Mouse (Mus musculus) lung, embryonic 14.5 days (tissue): Measurements from ENCODE around the gene Arhgap6. TPM values are rescaled to one million over a fixed set of nuclear protein-coding genes. Genes with fewer than 3 reads are reported as not detected.
A peak's percentile ranks its signal among the peaks of the same experiment; 100 is the strongest.

Source experiments
- ATAC-seq: fragments of 200-750 bp; cut with Nextera tagmentation; 2 replicates; pipeline ENCODE4 v1.8.0; 2017; ENCODE audit warnings: mild to moderate bottlenecking, moderate TSS enrichment, moderate library complexity; ENCODE audit not compliant: insufficient read depth
- DNase-seq: peaks from one replicate; pipeline ENCODE4 v3.0.0-alpha.2; 2015
- H3K27ac ChIP-seq: fragments of 300-500 bp; sonication (generic); 2 replicates; pipeline ENCODE4 v1.5.1; 2014; ENCODE audit warnings: low read depth, mild to moderate bottlenecking, moderate library complexity
- H3K27me3 ChIP-seq: fragments of 300-500 bp; sonication (generic); 2 replicates; pipeline ENCODE4 v1.6.1; 2014; ENCODE audit warnings: low read length, control low read depth; ENCODE audit not compliant: insufficient read depth
- H3K36me3 ChIP-seq: fragments of 300-500 bp; sonication (generic); 2 replicates; pipeline ENCODE4 v1.6.1; 2014; ENCODE audit warnings: control low read depth; ENCODE audit not compliant: insufficient read depth
- H3K4me1 ChIP-seq: fragments of 300-500 bp; sonication (generic); 2 replicates; pipeline ENCODE4 v1.6.1; 2014; ENCODE audit warnings: antibody characterized with exemption, control low read depth; ENCODE audit not compliant: insufficient read depth
- H3K4me2 ChIP-seq: fragments of 300-500 bp; sonication (generic); 2 replicates; pipeline ENCODE4 v1.6.1; 2014; ENCODE audit warnings: mild to moderate bottlenecking
- H3K4me3 ChIP-seq: fragments of 300-500 bp; sonication (generic); 2 replicates; pipeline ENCODE4 v1.5.1; 2014; ENCODE audit warnings: low read depth, low read length
- H3K9ac ChIP-seq: fragments of 300-500 bp; sonication (generic); 2 replicates; pipeline ENCODE4 v1.6.1; 2014
- H3K9me3 ChIP-seq: fragments of 300-500 bp; sonication (generic); 2 replicates; pipeline ENCODE4 v1.6.1; 2016; ENCODE audit warnings: low read depth, low read length, control low read depth
- CTCF ChIP-seq: IDR thresholded peaks from 2 replicates; pipeline ENCODE4 v1.5.1; 2016; ENCODE audit warnings: antibody characterized with exemption, low read depth
- WGBS: fragments of 180-500 bp; shearing (Covaris S2); extraction: QIAGEN DNeasy Blood & Tissue Kit; methylation state at CpG from one replicate; pipeline ENCODE4 v1.1.7; 2014; 5-methylcytosine and 5-hydroxymethylcytosine counted together
- polyA plus RNA-seq: library from polyadenylated mRNA; unstranded; fragments of >200 nt; fragmentation: Nextera tagmentation; extraction: Ambion mirVana; gene quantifications from 2 replicates; pipeline ENCODE4 v1.2.1, GENCODE M21; 2014

The Arhgap6 gene
- polyA plus RNA-seq, 1 experiment from 2014 or later, result 21.7 TPM

- Histone ChIP-seq H3K4me1 (no peaks in the 10 kb centered on the region), H3K4me2 (no peak overlapping the region), H3K4me3 (no peak overlapping the region), H3K27me3 (no peaks in the 10 kb centered on the region), H3K36me3 (no peaks in the 10 kb centered on the region), H3K27ac (no peak overlapping the region), H3K9me3 (no peaks in the 10 kb centered on the region), H3K9ac (no peak overlapping the region)
- TF ChIP-seq CTCF, result no peak
- no peak for DNase-seq
- ATAC-seq, result no peak
- 87% methylated on average over 2 of the region's 2 CpGs for WGBS
Measured at GRCm38 (mm10) chrX:168824166-168824565, 29.3 kb downstream of the Arhgap6 start.

- 54% methylated on average over 5 of the region's 5 CpGs for WGBS
- peak; percentile 34 for DNase-seq
- ATAC-seq, result no peak
Measured at GRCm38 (mm10) chrX:168832343-168832742, 37.4 kb downstream of the Arhgap6 start.

GRCm38 (mm10) chrX:168848062-168848461 is 53.2 kb downstream of the Arhgap6 start:
- DNase-seq (no peak), ATAC-seq (no peak)
- no peak for TF ChIP-seq CTCF
- Histone ChIP-seq H3K4me2 (no peak overlapping the region), H3K9ac (no peak overlapping the region), H3K4me1 (no peaks in the 10 kb centered on the region), H3K27ac (no peak overlapping the region), H3K36me3 (no peaks in the 10 kb centered on the region), H3K9me3 (no peaks in the 10 kb centered on the region), H3K4me3 (no peak overlapping the region), H3K27me3 (no peaks in the 10 kb centered on the region)

More at GRCm38 (mm10) chrX:168832343-168832742, 37.4 kb downstream of the Arhgap6 start:
- no peak overlapping the region for H3K4me2 ChIP-seq
- no peak overlapping the region for H3K9ac ChIP-seq
- H3K4me3 ChIP-seq, result no peak overlapping the region
- H3K27ac ChIP-seq, result no peak overlapping the region
- no peaks in the 10 kb centered on the region for H3K36me3 ChIP-seq
- H3K27me3 ChIP-seq, result no peaks in the 10 kb centered on the region
- no peaks in the 10 kb centered on the region for H3K9me3 ChIP-seq
- H3K4me1 ChIP-seq, result no peaks in the 10 kb centered on the region
- no peak for TF ChIP-seq CTCF

- no peak for DNase-seq
- H3K4me1 ChIP-seq, result no peaks in the 10 kb centered on the region
- 5% methylated on average over 1 of the region's 1 CpGs for WGBS
- H3K4me3 ChIP-seq, result no peak overlapping the region
- ATAC-seq, result no peak
- no peaks in the 10 kb centered on the region for H3K9me3 ChIP-seq
- no peak overlapping the region for H3K4me2 ChIP-seq
- H3K27me3 ChIP-seq, result no peaks in the 10 kb centered on the region
- no peak overlapping the region for H3K9ac ChIP-seq
- TF ChIP-seq CTCF, result no peak
- no peaks in the 10 kb centered on the region for H3K36me3 ChIP-seq
- H3K27ac ChIP-seq, result no peak overlapping the region
Measured at GRCm38 (mm10) chrX:168874688-168875087, 79.8 kb downstream of the Arhgap6 start.

GRCm38 (mm10) chrX:168903557-168903956 is 108.7 kb downstream of the Arhgap6 start:
- Histone ChIP-seq H3K9me3 (no peaks in the 10 kb centered on the region), H3K27ac (no peak overlapping the region; the same call in 1 of the 2 replicates), H3K4me1 (no peaks in the 10 kb centered on the region), H3K4me2 (no peak overlapping the region), H3K9ac (no peak overlapping the region), H3K36me3 (no peaks in the 10 kb centered on the region), H3K27me3 (no peaks in the 10 kb centered on the region), H3K4me3 (no peak overlapping the region)
- WGBS, result 45% methylated on average over 2 of the region's 2 CpGs
- DNase-seq, result peak; percentile 22
- ATAC-seq, result peak; percentile 70; the same call in 1 of the 2 replicates
- TF ChIP-seq CTCF, result no peak

GRCm38 (mm10) chrX:168904086-168904485 is 109.2 kb downstream of the Arhgap6 start:
- Histone ChIP-seq H3K27ac (no peak overlapping the region), H3K4me1 (no peaks in the 10 kb centered on the region), H3K36me3 (no peaks in the 10 kb centered on the region), H3K4me3 (no peak overlapping the region), H3K27me3 (no peaks in the 10 kb centered on the region), H3K4me2 (no peak overlapping the region), H3K9ac (no peak overlapping the region), H3K9me3 (no peaks in the 10 kb centered on the region)
- 44% methylated on average over 3 of the region's 3 CpGs for WGBS
- DNase-seq (peak; percentile 82), ATAC-seq (peak; percentile 92)
- no peak for TF ChIP-seq CTCF

GRCm38 (mm10) chrX:168907586-168907985 is 112.7 kb downstream of the Arhgap6 start:
- 27% methylated on average over 2 of the region's 2 CpGs for WGBS

GRCm38 (mm10) chrX:168913519-168913918 is 118.6 kb downstream of the Arhgap6 start:
- Histone ChIP-seq H3K4me3 (no peak overlapping the region), H3K9ac (no peak overlapping the region), H3K4me2 (no peak overlapping the region), H3K36me3 (no peaks in the 10 kb centered on the region), H3K9me3 (no peaks in the 10 kb centered on the region), H3K27ac (no peak overlapping the region), H3K4me1 (no peaks in the 10 kb centered on the region), H3K27me3 (no peaks in the 10 kb centered on the region)
- DNase-seq (no peak), ATAC-seq (no peak)
- TF ChIP-seq CTCF, result no peak

More at GRCm38 (mm10) chrX:168907586-168907985, 112.7 kb downstream of the Arhgap6 start:
- H3K4me1 ChIP-seq, result no peaks in the 10 kb centered on the region
- H3K4me2 ChIP-seq, result no peak overlapping the region
- H3K27me3 ChIP-seq, result no peaks in the 10 kb centered on the region
- no peak for ATAC-seq
- no peak for TF ChIP-seq CTCF
- H3K27ac ChIP-seq, result no peak overlapping the region
- H3K36me3 ChIP-seq, result no peaks in the 10 kb centered on the region
- no peak overlapping the region for H3K9ac ChIP-seq
- no peak overlapping the region for H3K4me3 ChIP-seq
- peak; percentile 24 for DNase-seq
- no peaks in the 10 kb centered on the region for H3K9me3 ChIP-seq
